Mouse (Mus musculus) B cell, adult 2 months (primary cell): ENCODE results near the gene Sarnp.

Source experiments
- DNase-seq, 2 experiments: peaks; one replicate each; pipeline ENCODE4 v3.0.0; 2022

Gene Sarnp

DNA sequence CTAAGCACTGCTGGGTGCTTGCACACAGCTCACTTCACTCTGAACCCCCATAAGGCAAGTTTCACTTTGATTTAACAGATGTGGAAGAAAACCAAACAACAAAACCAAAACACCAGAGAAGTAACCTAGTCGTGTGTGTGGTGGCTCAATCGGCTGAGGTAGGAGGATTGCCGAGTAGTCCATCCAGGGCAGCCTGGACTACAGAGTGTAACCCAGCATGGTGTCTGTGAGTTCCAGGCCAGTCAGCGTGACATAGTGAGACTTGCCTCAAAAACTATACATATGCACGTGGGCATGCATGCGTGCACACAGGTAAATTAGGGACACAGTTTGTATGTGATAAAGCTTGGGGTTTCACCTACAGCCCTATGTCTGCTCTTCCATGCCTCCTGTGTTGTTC is 100.3 kb downstream of the Sarnp start:
- DNase-seq: no peak

DNA sequence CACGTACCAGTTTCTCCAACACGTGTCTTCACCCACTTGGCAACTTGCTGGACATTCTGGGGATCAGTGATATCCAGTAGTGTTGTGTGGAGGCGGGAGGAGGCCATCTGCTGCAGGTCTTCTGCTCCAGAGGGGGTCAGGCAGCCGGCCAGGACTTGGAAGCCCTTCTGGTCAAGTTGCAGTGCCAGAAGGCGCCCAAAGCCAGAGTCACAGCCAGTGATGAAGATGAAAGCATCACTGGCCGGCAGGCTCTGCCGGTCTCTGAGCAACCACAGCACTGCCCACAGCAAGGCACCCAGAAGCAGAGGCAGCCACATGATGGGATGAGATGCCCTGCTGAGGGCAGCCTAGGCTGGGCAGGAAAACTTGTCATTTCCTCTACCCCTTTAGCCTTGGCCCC is 101.1 kb downstream of the Sarnp start:
- DNase-seq: no peak

DNA sequence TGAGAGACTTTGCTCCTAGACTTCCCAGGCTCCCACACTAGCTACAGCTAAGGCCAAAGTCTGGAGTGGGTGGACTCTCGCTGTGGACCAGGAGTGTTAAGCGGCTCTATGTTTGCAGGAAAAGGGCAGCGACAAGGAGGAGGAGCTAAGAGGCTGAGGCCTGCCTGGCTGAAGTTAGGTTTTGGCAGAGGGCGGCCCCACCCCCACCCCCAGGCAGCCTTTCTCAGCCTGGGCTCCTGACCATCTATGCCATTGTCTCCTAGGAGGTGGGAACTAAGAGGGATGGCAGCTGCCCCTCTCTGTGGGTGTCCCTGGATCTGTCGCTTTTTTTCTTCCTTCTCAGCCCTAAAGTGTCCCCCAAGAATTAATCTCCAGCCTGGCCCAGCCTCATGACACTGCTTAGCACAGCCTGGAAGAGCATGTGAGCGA is 102.1 kb downstream of the Sarnp start:
- no peak for DNase-seq

DNA sequence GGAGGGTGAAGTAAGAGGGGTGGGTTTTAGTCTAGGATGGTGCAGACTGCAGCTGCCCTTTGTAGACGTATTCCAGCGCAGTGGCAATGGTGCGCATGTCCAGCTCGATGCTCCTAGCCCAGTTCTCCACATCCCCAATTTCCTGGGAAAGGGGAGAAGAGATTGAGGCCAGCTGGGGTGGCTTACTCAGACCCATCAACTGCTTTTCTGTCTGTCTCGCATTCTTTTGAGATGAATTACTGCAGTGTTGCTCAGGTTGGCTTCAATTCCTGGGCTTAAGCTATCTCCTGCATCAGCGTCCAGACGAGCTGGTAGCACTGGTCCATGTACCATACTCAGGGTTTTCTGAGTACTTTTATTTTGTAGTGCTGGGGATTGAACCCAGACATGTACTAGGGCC is 102.8 kb downstream of the Sarnp start:
- no peak for DNase-seq

DNA sequence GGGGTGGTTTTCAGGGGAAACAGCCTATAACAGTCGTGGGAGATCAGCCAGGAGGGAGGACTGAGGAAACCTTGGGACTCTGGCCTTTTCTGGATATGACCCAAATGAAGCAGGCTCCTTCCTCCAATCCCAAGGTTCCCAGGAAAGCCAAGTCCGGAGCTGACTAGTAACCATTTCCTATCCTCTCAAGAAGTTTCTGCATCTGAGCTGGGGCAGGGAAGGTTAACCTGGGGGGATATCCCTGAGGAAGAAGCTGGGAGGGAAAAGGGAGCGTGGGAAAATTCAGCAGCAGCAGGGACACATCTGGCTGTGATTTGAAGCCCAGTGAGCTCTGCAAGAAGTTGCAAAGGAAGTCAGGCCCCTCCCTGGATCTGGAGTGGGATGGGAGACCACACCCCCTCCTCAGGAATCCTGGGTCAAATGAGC is 103.6 kb downstream of the Sarnp start:
- no peak for DNase-seq

DNA sequence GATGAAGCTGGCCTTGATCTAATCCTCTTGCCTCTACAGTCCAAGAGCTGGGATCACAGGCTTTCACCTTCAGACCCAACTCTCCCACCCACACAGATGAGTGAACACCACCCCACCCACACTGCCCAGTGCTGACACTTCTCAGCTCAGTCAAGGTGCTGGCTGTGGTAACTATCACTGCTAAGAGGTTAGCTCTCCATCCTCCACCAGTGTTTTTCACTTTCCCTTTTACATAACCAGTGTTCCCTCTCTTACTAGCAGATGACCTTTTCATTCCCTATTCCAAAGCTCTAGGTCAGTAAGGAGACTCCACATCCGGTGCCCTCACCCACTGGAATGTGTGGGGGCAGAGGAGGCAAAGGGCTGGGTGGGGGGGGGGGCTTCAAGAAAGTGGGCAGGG is 104.1 kb downstream of the Sarnp start:
- DNase-seq: no peak

DNA sequence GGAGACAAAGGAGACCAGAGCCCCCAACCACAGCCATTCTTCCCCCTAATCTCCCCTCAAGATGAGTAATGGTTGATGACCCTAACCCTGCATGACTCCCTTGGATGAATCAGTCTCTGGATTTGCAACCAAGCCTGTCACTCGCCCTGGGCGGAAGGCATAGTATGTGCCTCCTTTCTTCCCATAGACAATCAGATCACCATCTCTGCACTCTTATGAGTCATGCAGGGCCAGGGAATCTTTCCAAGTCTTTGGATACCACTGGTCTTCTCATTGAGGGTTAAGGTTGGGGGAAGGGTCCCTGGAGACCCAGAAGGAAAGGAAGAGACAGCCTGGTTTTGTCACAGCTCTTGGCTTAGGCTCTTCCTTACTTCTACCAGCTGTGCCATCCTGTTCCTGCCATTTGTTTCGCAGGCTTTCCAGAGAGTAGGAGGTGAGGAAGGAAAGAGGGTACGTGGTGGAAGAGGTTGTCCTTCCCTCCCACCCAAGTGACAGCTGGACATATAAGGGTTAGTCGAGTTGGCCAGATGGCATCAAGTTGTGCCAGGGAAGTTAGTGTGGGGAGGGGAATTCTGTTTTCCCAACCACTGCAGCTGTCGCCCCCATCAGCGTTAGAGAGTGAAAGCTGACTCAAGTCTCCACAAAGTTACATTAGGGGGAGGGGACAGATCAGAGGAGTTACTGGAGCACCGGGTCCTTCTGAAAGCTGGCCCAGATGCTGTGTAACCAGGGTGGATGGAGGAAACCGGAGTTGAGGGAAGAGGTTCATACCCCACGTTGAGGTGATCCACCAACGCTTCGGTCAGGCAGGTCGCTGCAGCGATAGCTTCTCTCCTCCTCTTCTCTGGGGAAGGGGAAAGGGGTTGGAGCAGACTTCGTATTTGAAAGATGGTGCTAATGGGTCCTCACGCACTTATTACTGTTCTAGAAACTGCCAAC is 105.0 kb downstream of the Sarnp start:
- no peak for DNase-seq

DNA sequence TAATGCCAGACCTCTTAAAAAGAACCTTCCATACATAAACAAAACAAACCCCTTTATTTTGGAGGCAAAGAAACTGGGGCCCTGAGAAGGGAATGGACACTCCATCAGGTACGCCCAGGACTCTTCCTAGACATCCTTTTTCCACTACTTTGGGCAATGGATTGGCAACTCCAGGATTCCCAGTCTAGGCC is 105.6 kb downstream of the Sarnp start, which contains the start of gene Rdh5:
Gene Rdh5, minus strand, starts transcription at position 67 of the 191 bp plus-strand sequence.
- DNase-seq: no peak

DNA sequence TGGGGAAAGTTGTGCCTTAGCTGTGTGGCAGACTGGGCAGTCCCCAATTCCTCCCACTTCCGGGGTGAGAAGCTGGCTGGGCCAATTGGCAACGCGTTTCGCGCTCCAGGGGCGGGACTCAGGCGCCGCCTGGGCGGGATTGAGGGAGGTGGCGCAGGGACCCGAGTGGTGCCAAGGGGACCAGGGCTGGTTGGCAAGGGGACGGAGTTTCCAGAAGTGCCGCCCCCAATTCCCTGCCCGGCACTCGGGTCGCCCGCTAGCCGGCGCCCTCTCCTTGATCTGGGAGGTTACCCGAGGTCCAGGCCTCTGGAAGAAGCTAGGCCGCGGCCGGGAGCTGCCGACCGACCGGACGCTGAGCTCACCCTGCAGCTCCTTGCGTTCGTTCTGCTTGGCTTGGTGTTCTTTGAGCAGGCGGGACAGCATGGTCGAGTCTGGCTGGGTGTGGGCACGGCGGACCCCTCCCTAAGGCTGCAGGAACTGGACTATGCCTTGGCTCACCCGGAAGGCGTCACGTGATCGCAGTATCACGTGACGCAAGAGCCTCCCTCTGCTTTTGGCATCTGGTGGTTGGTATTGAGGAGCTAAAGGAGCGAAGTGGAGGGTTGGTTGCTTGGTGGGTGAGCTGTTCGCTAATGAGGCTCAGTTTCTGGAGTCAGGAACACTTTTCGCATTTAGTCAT is 106.0 kb downstream of the Sarnp start:
- DNase-seq: peak; percentile 91

DNA sequence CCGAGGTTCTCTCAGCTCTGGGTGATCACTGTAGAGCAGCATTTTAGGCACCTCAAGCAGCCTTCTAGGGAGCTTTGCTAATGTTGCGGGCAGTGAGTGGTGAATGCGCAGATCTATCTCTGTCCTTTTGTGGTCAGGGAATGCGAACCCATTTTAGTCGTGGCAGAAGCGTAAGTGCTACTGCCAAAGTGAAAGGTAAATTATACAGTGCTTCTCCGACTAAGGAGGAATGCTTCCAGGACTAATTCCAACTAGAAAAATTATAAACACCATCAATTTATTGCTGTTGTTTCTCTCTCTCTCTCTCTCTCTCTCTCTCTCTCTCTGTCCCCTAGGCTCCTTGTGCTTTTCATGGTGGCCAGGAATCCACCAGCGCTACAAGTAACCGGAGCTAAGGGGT is 106.8 kb downstream of the Sarnp start, which contains the start of gene Bloc1s1:
Gene Bloc1s1, minus strand, starts transcription at position 101 of the 400 bp plus-strand sequence.
- peak in 1 of 2 experiments; percentile 7 for DNase-seq
